Mouse (Mus musculus) c-Kit-positive CD71-positive TER-119-positive erythroid progenitor cells, embryonic 14.5 days (primary cell): Measurements from ENCODE around the gene Lime1.

Source experiments
- DNase-seq: peaks from one replicate; pipeline ENCODE4 v3.0.0-alpha.2; 2013; ENCODE audit warnings: low spot score

Gene Lime1

GRCm38 (mm10) chr2:181391022-181391421 is 11.1 kb downstream of the Lime1 start:
- no peak for DNase-seq

GRCm38 (mm10) chr2:181391541-181391940 is 11.7 kb downstream of the Lime1 start:
- no peak for DNase-seq

- peak; percentile 82 for DNase-seq
These were observed 12.8 kb downstream of the Lime1 start for GRCm38 (mm10) chr2:181392600-181393213.

GRCm38 (mm10) chr2:181394086-181394485 is 14.2 kb downstream of the Lime1 start:
- no peak for DNase-seq

GRCm38 (mm10) chr2:181397207-181397761 is 17.4 kb downstream of the Lime1 start:
- no peak for DNase-seq

GRCm38 (mm10) chr2:181401497-181401896 is 21.6 kb downstream of the Lime1 start:
- DNase-seq: no peak

- DNase-seq: no peak
These were observed 23.8 kb downstream of the Lime1 start for GRCm38 (mm10) chr2:181403722-181404121.

GRCm38 (mm10) chr2:181409643-181410042 is 29.8 kb downstream of the Lime1 start:
- no peak for DNase-seq

GRCm38 (mm10) chr2:181410760-181411473 is 31.0 kb downstream of the Lime1 start:
- peak; percentile 51 for DNase-seq

GRCm38 (mm10) chr2:181413141-181413540 is 33.3 kb downstream of the Lime1 start:
- no peak for DNase-seq

- DNase-seq: no peak
These were observed 36.1 kb downstream of the Lime1 start for GRCm38 (mm10) chr2:181415945-181416344.

- DNase-seq: peak; percentile 66
These were observed 39.5 kb downstream of the Lime1 start for GRCm38 (mm10) chr2:181419359-181419758.

- DNase-seq: peak; percentile 62
These were observed 40.5 kb downstream of the Lime1 start for GRCm38 (mm10) chr2:181420426-181420825.

- peak; percentile 75 for DNase-seq
These were observed 41.2 kb downstream of the Lime1 start for GRCm38 (mm10) chr2:181420903-181421638.

GRCm38 (mm10) chr2:181423834-181424233 is 44.0 kb downstream of the Lime1 start:
- no peak for DNase-seq
